Mouse (Mus musculus) heart, postnatal 14 days (tissue): Measurements from ENCODE around the gene Sept4. TPM values are rescaled to one million over a fixed set of nuclear protein-coding genes. Genes with fewer than 3 reads are reported as not detected.

Source experiments
- DNase-seq, 2 experiments: peaks; one replicate each; pipeline ENCODE4 v3.0.0; 2021 to 2022
- intact Hi-C: fragments of 180-260 bp; cut with DNase I; formaldehyde crosslinking; loops from one replicate; pipeline ENCODE4 v1.15.1; 2025
- total RNA-seq, 2 experiments: library from RNA; stranded (reverse); gene quantifications; 2 replicates each; pipeline ENCODE4 v1.2.3; 2021

Gene Sept4
- total RNA-seq, 2 experiments from 2014 or later: 70.3 to 70.8 TPM

DNA sequence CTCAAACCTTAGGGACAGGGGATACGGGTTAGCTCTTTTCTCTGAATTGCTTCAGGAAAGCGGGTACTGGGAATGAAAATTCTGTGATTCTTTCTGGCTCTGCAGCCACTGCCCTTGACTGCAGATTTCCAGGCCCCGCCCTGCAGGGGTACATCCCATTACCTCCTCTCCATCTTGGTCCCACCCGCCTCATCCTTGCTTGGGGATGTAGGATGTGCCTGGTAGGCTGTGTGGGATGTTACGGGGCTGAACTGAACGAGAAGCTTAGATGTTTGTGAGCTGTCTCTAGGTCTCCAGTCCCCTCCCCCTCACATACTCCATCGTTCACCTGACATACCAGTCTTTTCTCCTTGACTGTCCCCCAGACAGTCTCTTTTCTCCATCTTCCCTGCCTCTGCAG is 27.3 kb downstream of the Sept4 start:
- no peak for DNase-seq
- intact Hi-C loops: loop anchor here (5.0 kb wide), 1 partner anchor 44 kb away; no protein-coding TSS in a partner anchor

DNA sequence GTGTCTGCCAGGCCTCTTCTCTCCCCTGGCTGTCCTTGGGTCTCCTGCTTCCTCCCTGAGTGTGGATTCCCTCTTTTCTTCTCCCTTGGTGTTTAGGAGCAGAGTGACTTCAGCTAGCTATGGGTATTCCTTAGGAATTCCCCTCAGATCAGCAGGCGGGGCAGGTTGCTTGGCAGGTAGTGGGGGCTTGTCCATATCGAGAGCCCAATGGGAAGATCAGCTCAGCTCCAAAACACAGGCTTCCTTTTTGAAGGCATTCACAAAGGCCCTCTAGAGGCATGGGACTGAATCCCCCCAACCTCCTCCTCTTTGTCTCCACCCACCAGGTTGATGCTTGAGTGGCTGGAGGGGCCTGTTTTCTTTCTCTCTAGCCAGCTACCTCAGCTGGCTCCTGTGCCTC is 27.8 kb downstream of the Sept4 start:
- intact Hi-C loops: loop anchor here (5.0 kb wide), 1 partner anchor 44 kb away; no protein-coding TSS in a partner anchor
- DNase-seq: no peak

DNA sequence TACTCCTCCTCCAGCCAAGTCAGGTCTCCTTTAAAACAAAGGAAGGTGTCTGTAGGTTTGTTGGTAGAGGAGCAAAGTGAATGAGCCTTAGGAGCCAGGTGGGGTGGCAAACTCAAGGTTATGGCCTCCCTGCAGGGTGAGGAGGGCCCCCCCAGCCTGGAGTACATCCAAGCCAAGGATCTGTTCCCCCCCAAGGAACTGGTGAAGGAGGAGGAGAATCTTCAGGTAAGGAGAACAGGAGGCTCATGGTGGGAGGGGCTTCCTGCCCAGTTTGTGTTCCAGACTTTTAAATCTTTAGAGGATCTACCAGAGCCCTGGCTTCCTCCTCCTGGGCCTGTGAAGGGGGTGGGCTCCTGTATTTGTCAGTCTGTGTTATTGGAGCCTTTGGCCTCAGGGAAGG is 28.4 kb downstream of the Sept4 start:
- intact Hi-C loops: loop anchor here (5.0 kb wide), 1 partner anchor 45 kb away; no protein-coding TSS in a partner anchor
- DNase-seq: no peak

DNA sequence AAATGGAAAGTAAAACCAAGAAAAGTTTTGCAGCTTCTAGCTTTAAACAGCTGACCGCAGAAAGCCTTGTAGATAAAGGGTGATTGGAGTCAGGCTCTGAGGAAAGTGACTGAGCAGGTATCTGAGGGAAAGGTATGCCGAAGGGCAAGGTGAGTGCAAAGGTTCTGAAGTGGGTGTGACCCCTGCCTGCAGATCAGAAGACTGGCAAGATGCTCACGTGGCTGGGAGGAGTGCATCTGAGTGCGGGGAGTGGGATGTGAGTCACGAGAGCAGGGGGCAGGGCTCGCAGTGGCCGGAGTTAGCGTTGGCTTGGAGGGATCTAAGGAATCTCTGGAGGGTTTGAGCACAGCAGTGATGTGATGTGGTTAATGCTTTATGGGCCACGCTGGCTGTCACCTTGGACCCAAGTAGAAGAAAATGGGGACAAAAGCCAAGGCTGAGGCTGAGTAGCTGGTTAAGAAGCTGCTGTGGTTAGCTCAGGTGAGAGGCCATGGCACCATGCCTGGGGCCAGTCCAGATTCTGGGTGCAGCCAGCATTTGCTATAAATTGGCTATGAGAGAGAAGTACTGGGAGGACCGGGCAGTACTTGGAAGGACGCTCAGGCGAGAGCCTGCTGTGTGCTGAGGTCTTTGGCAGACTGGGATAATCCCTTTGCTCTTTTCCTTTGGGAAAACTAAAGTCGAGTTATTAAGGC is 30.8 kb downstream of the Sept4 start:
- DNase-seq: no peak
- intact Hi-C loops: loop anchor here (5.0 kb wide), 1 partner anchor 47 kb away; no protein-coding TSS in a partner anchor

DNA sequence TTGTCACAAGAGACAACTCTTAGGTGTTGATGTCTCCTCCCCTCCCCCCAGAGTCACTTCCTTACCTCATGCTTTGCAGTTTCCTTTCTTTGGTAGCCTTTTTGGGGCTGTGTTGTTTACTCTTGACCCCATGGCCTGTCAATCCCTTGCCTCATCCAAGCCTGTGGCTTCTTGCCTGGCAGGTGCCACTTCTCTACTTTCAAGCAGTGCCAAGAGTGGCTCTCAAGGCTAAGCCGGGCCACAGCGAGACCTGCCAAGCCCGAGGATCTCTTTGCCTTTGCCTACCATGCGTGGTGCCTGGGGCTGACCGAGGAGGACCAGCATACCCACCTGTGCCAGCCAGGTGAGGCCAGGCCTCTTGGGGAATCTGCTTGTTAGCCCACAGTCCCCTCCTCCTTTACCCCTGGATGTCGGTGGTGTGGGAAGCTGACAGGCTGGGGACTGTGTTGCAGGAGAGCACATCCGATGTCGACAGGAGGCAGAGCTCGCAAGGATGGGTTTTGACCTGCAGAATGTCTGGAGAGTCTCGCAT is 31.7 kb downstream of the Sept4 start:
- intact Hi-C loops: no loop called here
- no peak for DNase-seq

DNA sequence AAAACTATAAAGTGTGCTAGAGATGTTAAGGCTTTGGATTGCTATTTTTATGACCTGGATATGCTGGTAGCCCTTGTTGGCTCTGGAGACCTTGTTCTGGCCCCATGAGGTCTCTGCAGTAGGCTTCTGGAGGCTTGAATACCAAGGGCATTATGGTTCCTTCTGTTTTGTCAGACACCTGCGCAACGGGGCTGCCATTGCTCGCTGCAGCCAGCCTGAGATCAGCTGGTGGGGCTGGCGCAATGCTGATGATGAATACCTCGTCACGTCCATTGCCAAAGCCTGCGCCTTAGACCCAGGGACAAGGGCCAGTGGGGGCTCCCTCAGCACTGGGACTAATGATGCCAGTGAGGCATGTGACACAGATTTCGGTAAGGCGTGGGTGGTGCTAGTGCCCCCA is 33.5 kb downstream of the Sept4 start:
- no peak for DNase-seq
- intact Hi-C loops: no loop called here

DNA sequence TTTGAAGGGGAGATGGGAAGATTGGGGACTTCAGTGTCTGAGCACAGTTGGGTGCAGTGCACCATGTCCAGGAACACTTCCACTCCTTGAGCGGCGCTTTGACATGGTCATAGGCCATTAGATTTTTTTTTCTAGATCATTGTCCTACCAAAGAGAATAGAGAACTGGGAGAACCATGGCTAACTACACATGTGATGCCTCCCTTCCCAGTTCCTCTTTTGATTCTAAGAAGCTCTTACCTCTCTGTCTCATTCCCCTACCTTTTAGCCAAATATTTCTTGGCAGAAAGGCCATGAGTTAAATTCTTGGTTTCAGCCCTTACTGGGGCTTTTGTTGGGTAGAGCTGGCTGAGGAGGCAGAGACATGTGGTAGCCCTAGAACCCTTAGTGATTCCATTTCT is 34.9 kb downstream of the Sept4 start:
- intact Hi-C loops: no loop called here
- no peak for DNase-seq

DNA sequence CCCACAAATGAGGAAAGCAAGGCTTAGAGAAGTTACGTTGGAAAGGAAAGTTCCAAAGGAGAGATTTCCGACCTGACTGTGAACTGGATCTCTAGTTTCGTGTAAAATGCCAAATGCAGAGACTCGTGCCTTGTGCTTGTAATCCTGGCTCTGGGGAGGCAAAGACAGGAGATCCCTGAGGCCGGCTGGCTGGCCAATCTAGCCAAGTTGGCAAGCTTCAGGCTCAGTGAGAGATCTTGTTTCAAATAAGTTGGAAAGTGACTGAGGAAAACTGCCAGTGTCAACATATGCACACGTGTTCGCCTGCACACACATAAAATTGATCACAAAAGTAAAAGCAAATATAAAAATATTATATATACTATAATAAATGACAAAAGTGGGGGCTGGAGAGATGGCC is 40.6 kb downstream of the Sept4 start:
- intact Hi-C loops: no loop called here
- no peak for DNase-seq

DNA sequence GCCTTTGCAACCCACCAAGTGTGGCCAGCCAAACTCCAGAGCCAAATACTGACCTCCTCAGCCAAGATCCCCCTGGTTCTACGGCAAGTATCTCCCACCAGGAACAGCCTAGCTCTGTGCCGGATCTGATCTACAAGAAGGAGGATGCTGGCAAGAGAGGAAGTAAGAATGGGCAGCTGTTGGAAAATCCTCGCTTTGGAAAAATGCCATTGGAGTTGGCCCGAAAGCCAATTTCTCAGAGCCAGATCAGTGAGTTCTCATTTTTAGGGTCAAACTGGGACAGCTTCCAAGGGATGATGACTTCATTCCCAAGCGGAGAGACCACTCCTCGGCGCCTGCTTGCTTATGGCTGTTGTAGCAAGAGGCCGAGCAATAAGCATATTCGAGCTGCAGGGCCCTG is 42.8 kb downstream of the Sept4 start:
- no peak for DNase-seq
- intact Hi-C loops: no loop called here

DNA sequence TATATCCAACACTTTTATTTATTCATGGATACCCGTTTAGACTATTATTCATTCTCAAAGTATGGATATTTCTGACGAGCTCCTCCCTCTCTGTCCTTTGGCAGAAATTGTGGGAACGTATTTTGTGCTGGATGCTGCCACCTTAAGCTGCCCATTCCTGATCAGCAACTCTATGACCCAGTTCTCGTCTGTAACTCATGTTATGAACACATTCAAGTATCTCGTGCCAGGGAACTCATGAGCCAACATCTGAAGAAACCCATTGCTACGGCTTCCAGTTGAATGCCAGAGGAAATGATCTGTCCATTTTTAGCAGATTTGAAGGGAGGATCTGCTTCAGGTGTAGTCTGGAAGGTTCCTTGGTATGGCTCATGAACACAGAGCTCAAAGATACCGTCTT is 45.3 kb downstream of the Sept4 start:
- intact Hi-C loops: no loop called here
- DNase-seq: no peak

DNA sequence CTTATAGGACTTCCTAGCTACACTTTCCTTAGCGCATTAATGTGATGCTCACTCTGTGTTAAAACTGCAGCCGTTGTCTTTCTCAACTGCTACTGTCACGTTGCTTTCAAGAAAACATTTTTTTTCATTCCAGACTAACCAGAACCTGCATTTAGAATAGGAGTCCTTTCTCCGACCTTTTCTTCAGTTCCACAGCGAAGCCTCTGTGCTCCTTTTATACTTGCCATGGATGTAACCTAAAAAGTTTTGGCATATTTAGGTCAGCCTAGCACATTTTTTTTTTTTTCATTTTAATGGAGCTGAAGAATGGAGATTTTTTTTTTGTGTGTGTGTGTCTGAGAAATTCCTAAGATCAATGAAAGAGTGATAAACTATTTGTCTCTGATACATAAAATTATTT is 46.8 kb downstream of the Sept4 start:
- no peak for DNase-seq
- intact Hi-C loops: no loop called here

DNA sequence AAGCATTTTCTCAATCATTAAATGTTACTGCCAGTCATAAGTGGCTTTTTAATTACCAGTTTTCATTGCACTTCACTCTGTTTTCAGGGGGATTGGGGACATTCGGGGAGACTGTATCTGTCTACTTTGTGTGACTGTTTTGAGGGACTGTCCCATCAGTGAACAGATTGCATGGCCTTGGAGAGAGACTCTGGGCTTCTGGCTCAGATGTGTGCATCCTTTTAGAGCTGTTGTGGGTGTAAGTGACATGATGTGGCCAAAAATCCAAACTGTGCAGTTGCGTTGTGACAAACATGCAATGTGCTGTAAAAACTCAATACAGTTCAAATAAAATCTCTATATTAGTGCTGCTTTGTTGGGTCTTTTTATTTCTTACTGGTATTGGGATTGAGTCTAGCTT is 47.2 kb downstream of the Sept4 start:
- no peak for DNase-seq
- intact Hi-C loops: no loop called here

DNA sequence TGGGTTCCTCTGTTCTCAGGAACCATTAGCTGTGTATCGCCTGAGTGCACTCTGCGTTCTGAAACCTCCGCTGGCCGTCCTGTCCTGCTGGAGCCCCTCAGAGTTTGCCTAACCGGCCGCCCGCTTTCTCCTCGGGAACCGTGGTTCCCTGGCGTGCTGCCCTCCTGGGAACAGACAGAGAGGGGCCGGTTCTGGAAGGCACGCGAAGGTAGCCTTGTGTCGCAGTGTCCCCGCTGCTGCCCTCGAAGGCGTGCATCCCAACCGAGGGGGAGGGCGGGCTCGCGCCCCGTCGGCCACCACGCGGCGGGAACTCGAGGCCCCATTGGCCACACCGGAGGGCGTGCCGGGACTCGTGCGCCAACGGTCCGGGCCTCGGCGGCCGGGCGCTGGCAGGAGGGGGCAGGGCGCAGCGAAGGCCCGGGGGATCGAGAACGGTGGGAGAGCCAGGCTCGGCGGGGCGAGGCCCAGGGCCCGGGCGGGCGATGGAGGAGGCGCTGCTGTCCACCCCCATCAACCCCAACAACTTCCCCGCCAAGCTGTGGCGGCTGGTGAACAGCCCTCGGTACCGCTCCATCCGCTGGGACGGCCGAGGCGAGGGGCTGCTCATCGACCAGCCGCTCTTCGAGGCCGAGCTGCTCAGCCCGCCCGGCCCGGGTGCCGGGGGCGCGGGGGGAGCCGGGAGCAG is 48.2 kb downstream of the Sept4 start, which contains the start of gene Hsf5:
TSS of gene Hsf5 (plus strand) at position 375 of the 685 bp plus-strand sequence.
- DNase-seq: no peak
- intact Hi-C loops: no loop called here

DNA sequence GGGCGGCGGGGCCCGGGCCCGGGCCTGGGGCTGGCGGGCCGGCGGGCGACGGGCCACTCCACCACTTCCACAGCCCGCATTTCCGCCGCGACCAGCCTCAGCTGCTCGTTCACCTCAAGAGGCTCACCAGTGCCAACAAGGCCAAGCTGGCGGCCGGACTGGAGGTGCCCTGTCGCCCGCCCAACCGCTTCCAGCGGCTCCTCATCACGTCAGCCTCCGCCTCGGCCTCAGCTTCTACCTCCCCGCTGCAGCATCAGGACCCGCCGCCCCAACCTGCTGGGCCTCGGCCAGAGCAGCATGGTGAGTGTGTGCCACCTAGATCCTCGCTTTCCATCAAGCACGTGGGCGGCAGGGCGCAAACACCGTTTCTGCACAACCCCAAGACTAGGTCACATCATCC is 48.9 kb downstream of the Sept4 start:
- intact Hi-C loops: no loop called here
- no peak for DNase-seq

DNA sequence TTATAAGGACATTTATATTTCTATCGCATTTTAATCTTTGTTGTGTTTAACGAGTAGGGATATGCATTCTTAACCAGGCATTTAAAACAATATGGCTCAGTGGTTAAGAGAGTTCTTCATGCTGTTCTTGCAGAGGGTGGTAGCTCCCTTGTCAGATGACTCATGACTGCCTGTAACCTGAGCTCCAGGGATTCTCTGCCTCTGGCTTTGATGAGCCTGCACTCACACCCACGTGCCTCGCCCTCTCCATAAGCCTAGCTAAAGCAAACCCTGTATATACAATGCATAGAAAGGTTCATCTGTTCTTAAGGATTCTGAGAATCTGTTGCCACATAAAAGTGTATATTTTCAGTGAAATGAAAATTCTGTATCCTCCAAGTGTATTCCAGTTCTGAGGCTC is 54.5 kb downstream of the Sept4 start:
- intact Hi-C loops: no loop called here
- no peak for DNase-seq

DNA sequence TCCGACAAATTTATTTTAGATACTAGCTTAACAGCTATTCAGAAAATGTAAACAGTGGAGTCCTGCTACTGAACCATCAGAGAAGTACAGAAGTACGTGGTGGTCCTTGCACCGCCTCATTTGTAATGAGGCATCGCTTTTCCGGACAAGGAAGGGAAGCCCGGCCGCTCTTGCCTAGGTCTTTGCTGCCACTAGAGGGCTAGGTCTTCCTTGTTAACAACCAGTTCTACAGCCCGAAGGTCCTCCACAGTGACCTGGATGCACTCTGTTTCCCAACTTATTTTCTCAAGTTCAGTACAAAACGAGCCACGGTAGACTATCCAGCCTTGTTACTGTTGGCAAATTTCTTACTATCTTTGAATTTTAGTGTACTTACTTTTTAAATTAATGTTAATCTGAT is 61.2 kb downstream of the Sept4 start:
- DNase-seq: peak; percentile 17 to 54

DNA sequence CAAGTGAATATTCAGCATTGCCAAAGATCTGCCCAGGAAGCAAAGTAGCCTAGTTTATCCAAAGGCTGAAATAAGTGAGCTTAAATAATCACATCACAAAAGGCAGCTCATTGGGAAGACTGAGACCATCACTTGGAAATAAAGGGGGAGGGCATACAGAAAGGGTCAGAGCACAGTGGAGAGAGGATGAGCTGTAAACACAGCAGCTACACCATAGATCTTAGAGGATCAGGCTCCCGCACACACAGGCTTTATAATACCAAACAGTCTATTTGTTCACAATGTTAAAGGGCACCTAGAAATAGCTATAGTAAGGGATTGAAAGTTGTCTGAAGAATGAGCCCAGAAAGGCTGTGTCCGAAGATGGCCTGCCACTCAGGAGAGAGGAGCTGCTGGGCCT is 70.1 kb downstream of the Sept4 start:
- DNase-seq: no peak
- intact Hi-C loops: no loop called here

More for the DNA sequence above, 61.2 kb downstream of the Sept4 start:
- intact Hi-C loops: no loop called here

DNA sequence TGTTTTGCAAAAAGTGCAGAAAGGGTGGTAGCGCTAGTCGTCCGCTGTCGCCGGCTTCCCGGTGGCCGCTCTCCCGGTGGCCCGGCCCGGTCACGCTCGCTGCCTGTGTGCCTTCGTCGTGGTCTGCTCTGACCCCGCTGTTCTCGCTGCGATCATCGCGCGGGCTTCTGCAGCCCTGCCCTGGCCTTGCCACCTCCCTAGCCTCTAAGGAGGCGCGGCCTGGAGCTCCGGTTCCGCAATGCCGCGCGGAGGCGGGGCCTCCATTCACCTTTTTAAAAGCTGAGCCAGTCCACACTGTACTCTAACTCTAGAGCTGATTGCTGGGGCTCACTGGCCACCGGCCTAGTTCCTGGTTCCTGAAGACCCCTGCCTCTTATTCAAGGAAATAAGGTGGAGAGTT is 70.5 kb downstream of the Sept4 start:
- DNase-seq: peak; percentile 64 to 69
- intact Hi-C loops: no loop called here
